Mouse (Mus musculus) G1E (cell line): ENCODE data around the gene Tspan10.

ENCODE experiments used
- CTCF ChIP-seq: IDR thresholded peaks from 2 replicates; pipeline ENCODE4 v1.5.1; 2012; ENCODE audit warnings: low read depth, low read length, inconsistent platforms, mixed read lengths
- POLR2AphosphoS5 ChIP-seq: IDR thresholded peaks from 2 replicates; pipeline ENCODE4 v1.6.1; 2012; ENCODE audit warnings: low read depth, low read length, inconsistent platforms; ENCODE audit not compliant: insufficient replicate concordance

DNA sequence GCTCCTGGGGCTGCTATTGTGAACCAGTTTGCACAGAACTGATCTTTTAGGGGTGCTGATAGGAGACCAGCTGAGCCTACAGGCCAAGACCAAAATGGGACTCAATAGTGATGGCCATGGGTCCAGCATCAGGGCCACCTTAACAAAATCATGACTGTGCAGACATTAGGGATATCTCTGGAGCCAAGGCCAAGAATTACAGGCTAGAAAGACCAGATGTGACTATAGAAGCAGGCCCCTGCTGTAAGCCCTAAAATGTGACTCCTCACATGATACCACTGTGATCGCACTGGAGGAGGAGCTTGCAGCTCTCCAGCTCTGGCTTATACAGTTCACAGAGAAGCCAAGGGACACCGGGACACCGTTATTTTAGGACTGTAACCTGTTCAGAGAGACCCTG lies at the start of gene Tspan10:
- TF ChIP-seq CTCF: no peak
- TF ChIP-seq POLR2AphosphoS5: no peak
